Mouse (Mus musculus) spleen, postnatal 10 days (tissue): Measurements from ENCODE around the gene Rps29.
A peak's percentile ranks its signal among the peaks of the same experiment; 100 is the strongest.

ENCODE experiments used
- DNase-seq, 2 experiments: peaks; one replicate each; pipeline ENCODE4 v3.0.0; 2021 to 2022; ENCODE audit warnings: low spot score in 2 of 2

The Rps29 gene

GRCm38 (mm10) chr12:69130486-69130885, 28.5 kb downstream of the Rps29 start:
- DNase-seq = no peak

- DNase-seq = peak in 1 of 2 experiments; percentile 15
These were observed 29.2 kb downstream of the Rps29 start for GRCm38 (mm10) chr12:69129634-69130310.

GRCm38 (mm10) chr12:69127626-69128025, 31.4 kb downstream of the Rps29 start:
- no peak for DNase-seq

- peak; percentile 10 to 58 for DNase-seq
These were observed 31.8 kb downstream of the Rps29 start for GRCm38 (mm10) chr12:69127170-69127569.

- no peak for DNase-seq
These were observed 33.9 kb downstream of the Rps29 start for GRCm38 (mm10) chr12:69125066-69125465.

- no peak for DNase-seq
These were observed 36.2 kb downstream of the Rps29 start for GRCm38 (mm10) chr12:69122801-69123200.

GRCm38 (mm10) chr12:69119908-69120307, 39.1 kb downstream of the Rps29 start:
- no peak for DNase-seq
